Mouse (Mus musculus) frontal cortex, adult 2 months (tissue): Measurements from ENCODE around the gene Slc35g2. TPM values are rescaled to one million over a fixed set of nuclear protein-coding genes. Genes with fewer than 3 reads are reported as not detected.

ENCODE experiments used
- DNase-seq, 2 experiments: peaks; one replicate each; pipeline ENCODE4 v3.0.0; 2022; ENCODE audit warnings: low spot score in 1 of 2; ENCODE audit errors: extremely low spot score in 1 of 2
- polyA plus RNA-seq: library from polyadenylated mRNA; depleted of rRNA; stranded (reverse); fragments of >200 nt; gene quantifications from 2 replicates; pipeline ENCODE4 v1.2.3, GENCODE M21; 2012; rRNA removed

The Slc35g2 gene
- polyA plus RNA-seq = 21.0 and 23.6 TPM in 2 replicates

- DNase-seq = peak in 1 of 2 experiments; percentile 28
Measured at GRCm38 (mm10) chr9:100570626-100571233, at the start of gene Slc35g2. Slc35g2 (minus strand) TSS chr9:100571090.

GRCm38 (mm10) chr9:100616947-100617346, 46.1 kb upstream of the Slc35g2 start:
- peak in 1 of 2 experiments; percentile 23 for DNase-seq

GRCm38 (mm10) chr9:100613501-100614071, 42.7 kb upstream of the Slc35g2 start:
- DNase-seq = no peak

GRCm38 (mm10) chr9:100605985-100606554, 35.2 kb upstream of the Slc35g2 start:
- DNase-seq = peak; percentile 41 to 74

- DNase-seq = no peak
Measured at GRCm38 (mm10) chr9:100605522-100605921, 34.6 kb upstream of the Slc35g2 start.

- no peak for DNase-seq
Measured at GRCm38 (mm10) chr9:100603156-100603555, 32.3 kb upstream of the Slc35g2 start.

GRCm38 (mm10) chr9:100602130-100602529, 31.2 kb upstream of the Slc35g2 start:
- no peak for DNase-seq

GRCm38 (mm10) chr9:100599761-100600328, 29.0 kb upstream of the Slc35g2 start:
- DNase-seq = peak in 1 of 2 experiments; percentile 25

GRCm38 (mm10) chr9:100597546-100597945, 26.7 kb upstream of the Slc35g2 start, which contains the start of gene Stag1:
Stag1 (plus strand) TSS chr9:100597798.
- no peak for DNase-seq

- no peak for DNase-seq
Measured at GRCm38 (mm10) chr9:100596317-100596716, 25.4 kb upstream of the Slc35g2 start.

GRCm38 (mm10) chr9:100590462-100590861, 19.6 kb upstream of the Slc35g2 start:
- no peak for DNase-seq

- no peak for DNase-seq
Measured at GRCm38 (mm10) chr9:100584031-100584430, 13.1 kb upstream of the Slc35g2 start.

- no peak for DNase-seq
Measured at GRCm38 (mm10) chr9:100582883-100583575, 12.1 kb upstream of the Slc35g2 start.

- no peak for DNase-seq
Measured at GRCm38 (mm10) chr9:100581543-100582492, 10.9 kb upstream of the Slc35g2 start.

- no peak for DNase-seq
Measured at GRCm38 (mm10) chr9:100580196-100580740, 9.4 kb upstream of the Slc35g2 start.

GRCm38 (mm10) chr9:100573942-100574341, 3.1 kb upstream of the Slc35g2 start:
- DNase-seq = no peak

GRCm38 (mm10) chr9:100573300-100573699, 2.4 kb upstream of the Slc35g2 start:
- peak in 1 of 2 experiments; percentile 8 for DNase-seq

GRCm38 (mm10) chr9:100571511-100571910, 621 bp upstream of the Slc35g2 start:
- DNase-seq = no peak

GRCm38 (mm10) chr9:100569798-100570625, 878 bp downstream of the Slc35g2 start:
- DNase-seq = peak in 1 of 2 experiments; percentile 58
